Mouse (Mus musculus): ENCODE data around the gene Mrpl4. TPM values are rescaled to one million over a fixed set of nuclear protein-coding genes. Genes with fewer than 3 reads are reported as not detected.
A peak's percentile ranks its signal among the peaks of the same experiment; 100 is the strongest.

The Mrpl4 gene
- polyA plus RNA-seq, 1 experiment from 2014 or later, result 90.2 TPM

DNA sequence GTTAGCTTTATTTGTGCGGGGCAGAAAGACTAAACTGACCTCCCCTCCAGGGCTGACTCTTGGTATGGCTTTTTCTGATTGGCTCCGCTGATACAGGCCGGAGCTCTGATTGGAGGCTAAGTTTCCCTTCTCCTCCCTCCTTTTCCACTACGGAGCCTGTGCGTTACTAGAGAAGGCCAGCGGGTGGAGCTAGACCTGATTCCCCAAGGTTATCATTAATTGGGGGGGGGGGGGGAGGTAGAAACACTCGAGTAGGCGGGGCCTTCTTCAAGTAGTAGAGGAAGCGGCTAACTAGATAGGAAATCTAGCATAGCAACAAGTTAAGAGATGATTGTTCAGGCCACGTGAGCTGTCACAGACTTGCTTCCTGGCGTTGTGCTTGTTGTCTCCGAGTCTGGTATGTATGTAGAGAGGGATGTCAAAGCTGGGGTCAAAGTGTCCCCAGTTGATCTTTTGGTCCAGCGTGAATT, 28.3 kb downstream of the Mrpl4 start:
- Histone ChIP-seq H3K36me3 (ENCODE audit: control insufficient read depth, insufficient read depth, low read length) (no peaks in the 10 kb centered on the region), H3K9me3 (ENCODE audit: control insufficient read depth, low read length) (no peaks in the 10 kb centered on the region), H3K9ac (ENCODE audit: low read length) (no peak overlapping the region; the same call in 1 of the 2 replicates), H3K4me2 (replicated peaks; ENCODE audit: low read depth) (peak overlapping the region; percentile 86), H3K27me3 (ENCODE audit: control insufficient read depth, insufficient read depth, low read length) (peaks cover 17% of the 10 kb centered on the region; the same call in 1 of the 2 replicates), H3K4me1 (replicated peaks; ENCODE audit: control insufficient read depth, insufficient read depth) (0 out of 2 replicates have a peak, but pooled peaks cover 3% of the 10 kb centered on the region), H3K27ac (replicated peaks) (peak overlapping the region; percentile 53; the same call in 1 of the 2 replicates), H3K4me3 (ENCODE audit: low read depth, low read length) (peak overlapping the region; percentile 52)
- ATAC-seq (ENCODE audit: low FRiP score, low TSS enrichment), result peak; percentile 78
- 0% methylated on average over 13 of the region's 13 CpGs for WGBS
- TF ChIP-seq CTCF (IDR thresholded peaks at IDR 0.05; ENCODE audit: low read depth) (peak; percentile 78), EP300 (optimal IDR thresholded peaks at IDR 0.05) (no peak)
- DNase-seq (ENCODE audit: low spot score), result peak; percentile 87

DNA sequence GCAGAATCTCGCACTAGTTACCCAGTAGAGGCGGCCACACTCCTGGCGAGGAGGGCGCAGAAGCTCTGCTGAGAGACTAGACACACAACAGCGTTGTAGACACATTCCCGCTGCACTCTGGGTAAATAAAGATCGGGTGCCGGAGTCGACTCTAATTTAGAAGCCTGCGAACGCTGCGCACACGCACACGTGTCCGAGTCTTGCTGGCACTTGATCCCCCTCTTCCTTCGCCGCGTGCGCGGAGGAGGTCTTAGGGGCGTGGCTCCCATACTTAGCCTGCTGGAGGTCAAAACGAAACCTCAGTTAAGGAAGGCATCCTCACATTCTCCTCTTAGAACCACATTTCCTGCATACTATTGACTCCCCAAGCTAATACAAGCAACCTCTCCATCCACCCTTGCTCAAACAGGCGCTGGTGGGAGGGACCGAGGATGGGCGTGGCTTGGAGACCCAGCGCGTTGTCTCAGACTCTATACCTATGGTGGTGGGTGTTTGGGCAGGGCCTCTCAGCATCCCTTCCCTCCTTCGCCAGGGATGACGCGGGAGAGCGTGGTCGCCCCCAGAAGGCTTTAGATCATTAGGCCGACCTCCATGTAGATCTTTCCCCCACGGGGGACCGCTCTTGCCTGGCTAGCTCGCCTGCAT, 28.8 kb downstream of the Mrpl4 start:
- peak; percentile 46 for DNase-seq (ENCODE audit: low spot score)
- no peaks in the 10 kb centered on the region for H3K9me3 ChIP-seq (ENCODE audit: control insufficient read depth, low read length)
- H3K9ac ChIP-seq (ENCODE audit: low read length), result peak overlapping the region; percentile 9
- WGBS, result under 1% methylated on average over 35 of the region's 36 CpGs
- H3K27me3 ChIP-seq (ENCODE audit: control insufficient read depth, insufficient read depth, low read length), result peaks cover 19% of the 10 kb centered on the region
- peak; percentile 10; the same call in 1 of the 2 replicates for ATAC-seq (ENCODE audit: low FRiP score, low TSS enrichment)
- H3K4me1 ChIP-seq (replicated peaks; ENCODE audit: control insufficient read depth, insufficient read depth), result 0 out of 2 replicates have a peak, but pooled peaks cover 3% of the 10 kb centered on the region
- no peak for TF ChIP-seq EP300 (optimal IDR thresholded peaks at IDR 0.05)
- TF ChIP-seq CTCF (IDR thresholded peaks at IDR 0.05; ENCODE audit: low read depth), result no peak
- H3K4me2 ChIP-seq (replicated peaks; ENCODE audit: low read depth), result peak overlapping the region; percentile 86
- peak overlapping the region; percentile 52 for H3K4me3 ChIP-seq (ENCODE audit: low read depth, low read length)
- no peaks in the 10 kb centered on the region for H3K36me3 ChIP-seq (ENCODE audit: control insufficient read depth, insufficient read depth, low read length)
- H3K27ac ChIP-seq (replicated peaks), result peak overlapping the region; percentile 53; the same call in 1 of the 2 replicates

- Histone ChIP-seq H3K4me3 (ENCODE audit: low read depth, low read length) (peak within 1 kb of the TSS; percentile 52), H3K4me1 (replicated peaks; ENCODE audit: control insufficient read depth, insufficient read depth) (0 out of 2 replicates have a peak, but pooled peaks cover 3% of the 10 kb centered on the region), H3K27me3 (ENCODE audit: control insufficient read depth, insufficient read depth, low read length) (peaks cover 25% of the 10 kb centered on the region), H3K9me3 (ENCODE audit: control insufficient read depth, low read length) (no peaks in the 10 kb centered on the region), H3K27ac (replicated peaks) (peak within 1 kb of the TSS; percentile 53; the same call in 1 of the 2 replicates), H3K4me2 (replicated peaks; ENCODE audit: low read depth) (peak within 1 kb of the TSS; percentile 95), H3K9ac (ENCODE audit: low read length) (peak within 1 kb of the TSS; percentile 55), H3K36me3 (ENCODE audit: control insufficient read depth, insufficient read depth, low read length) (no peaks in the 10 kb centered on the region)
- peak; percentile 32 for DNase-seq (ENCODE audit: low spot score)
- under 1% methylated on average over 31 of the region's 35 CpGs for WGBS
- ATAC-seq (ENCODE audit: low FRiP score, low TSS enrichment), result no peak
- TF ChIP-seq CTCF (IDR thresholded peaks at IDR 0.05; ENCODE audit: low read depth) (no peak), EP300 (optimal IDR thresholded peaks at IDR 0.05) (no peak)
Measured at GRCm38 (mm10) chr9:21031896-21032351, 29.4 kb downstream of the Mrpl4 start, which contains the start of gene Icam5. Gene Icam5 (plus strand): TSS chr9:21032073.

- ATAC-seq (ENCODE audit: low FRiP score, low TSS enrichment) (no peak), DNase-seq (ENCODE audit: low spot score) (no peak)
- H3K9ac ChIP-seq (ENCODE audit: low read length), result no peak overlapping the region
- H3K4me3 ChIP-seq (ENCODE audit: low read depth, low read length), result peak overlapping the region; percentile 52
- H3K36me3 ChIP-seq (ENCODE audit: control insufficient read depth, insufficient read depth, low read length), result no peaks in the 10 kb centered on the region
- TF ChIP-seq EP300 (optimal IDR thresholded peaks at IDR 0.05) (no peak), CTCF (IDR thresholded peaks at IDR 0.05; ENCODE audit: low read depth) (no peak)
- no peaks in the 10 kb centered on the region for H3K9me3 ChIP-seq (ENCODE audit: control insufficient read depth, low read length)
- H3K27ac ChIP-seq (replicated peaks), result no peak overlapping the region
- H3K27me3 ChIP-seq (ENCODE audit: control insufficient read depth, insufficient read depth, low read length), result peaks cover 28% of the 10 kb centered on the region
- H3K4me1 ChIP-seq (replicated peaks; ENCODE audit: control insufficient read depth, insufficient read depth), result 0 out of 2 replicates have a peak, but pooled peaks cover 3% of the 10 kb centered on the region
- 5% methylated on average over 7 of the region's 7 CpGs for WGBS
- peak overlapping the region; percentile 95 for H3K4me2 ChIP-seq (replicated peaks; ENCODE audit: low read depth)
Measured at GRCm38 (mm10) chr9:21032491-21032890, 30.0 kb downstream of the Mrpl4 start.

DNA sequence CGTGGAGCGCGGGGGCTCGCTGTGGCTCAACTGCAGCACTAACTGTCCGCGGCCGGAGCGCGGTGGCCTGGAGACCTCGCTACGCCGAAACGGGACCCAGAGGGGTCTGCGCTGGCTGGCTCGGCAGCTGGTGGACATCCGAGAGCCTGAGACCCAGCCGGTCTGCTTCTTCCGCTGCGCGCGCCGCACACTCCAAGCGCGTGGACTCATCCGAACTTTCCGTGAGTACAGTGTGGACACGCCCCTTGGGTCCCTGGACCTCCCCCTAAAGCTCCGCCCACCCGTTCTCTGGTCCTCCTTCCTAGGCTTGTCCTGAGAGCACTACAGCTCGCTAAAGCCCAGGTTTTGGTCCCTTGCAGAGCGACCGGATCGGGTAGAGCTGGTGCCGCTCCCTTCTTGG, 30.6 kb downstream of the Mrpl4 start:
- no peaks in the 10 kb centered on the region for H3K36me3 ChIP-seq (ENCODE audit: control insufficient read depth, insufficient read depth, low read length)
- TF ChIP-seq EP300 (optimal IDR thresholded peaks at IDR 0.05) (no peak), CTCF (IDR thresholded peaks at IDR 0.05; ENCODE audit: low read depth) (no peak)
- H3K9ac ChIP-seq (ENCODE audit: low read length), result peak overlapping the region; percentile 55
- peak overlapping the region; percentile 52 for H3K4me3 ChIP-seq (ENCODE audit: low read depth, low read length)
- DNase-seq (ENCODE audit: low spot score) (peak; percentile 93), ATAC-seq (ENCODE audit: low FRiP score, low TSS enrichment) (peak; percentile 77)
- H3K27me3 ChIP-seq (ENCODE audit: control insufficient read depth, insufficient read depth, low read length), result peaks cover 32% of the 10 kb centered on the region
- no peaks in the 10 kb centered on the region for H3K9me3 ChIP-seq (ENCODE audit: control insufficient read depth, low read length)
- WGBS, result under 1% methylated on average over 34 of the region's 34 CpGs
- H3K4me1 ChIP-seq (replicated peaks; ENCODE audit: control insufficient read depth, insufficient read depth), result 0 out of 2 replicates have a peak, but pooled peaks cover 3% of the 10 kb centered on the region
- H3K4me2 ChIP-seq (replicated peaks; ENCODE audit: low read depth), result peak overlapping the region; percentile 95
- no peak overlapping the region for H3K27ac ChIP-seq (replicated peaks)
